Mouse (Mus musculus) cerebellum, adult 2 months (tissue): ENCODE measurements around the gene Chic1.

Experiments used
- CTCF ChIP-seq: fragments of 200-500 bp; IDR thresholded peaks from 2 replicates; pipeline ENCODE4 v1.5.1; 2011; ENCODE audit warnings: low read depth, mild to moderate bottlenecking, control low read depth, low read length, moderate library complexity, borderline replicate concordance; ENCODE audit not compliant: insufficient read depth
- POLR2A ChIP-seq: fragments of 200-500 bp; IDR thresholded peaks from 2 replicates; pipeline ENCODE4 v1.6.1; 2011; ENCODE audit warnings: low read length, control low read depth, borderline replicate concordance; ENCODE audit not compliant: insufficient read depth

DNA sequence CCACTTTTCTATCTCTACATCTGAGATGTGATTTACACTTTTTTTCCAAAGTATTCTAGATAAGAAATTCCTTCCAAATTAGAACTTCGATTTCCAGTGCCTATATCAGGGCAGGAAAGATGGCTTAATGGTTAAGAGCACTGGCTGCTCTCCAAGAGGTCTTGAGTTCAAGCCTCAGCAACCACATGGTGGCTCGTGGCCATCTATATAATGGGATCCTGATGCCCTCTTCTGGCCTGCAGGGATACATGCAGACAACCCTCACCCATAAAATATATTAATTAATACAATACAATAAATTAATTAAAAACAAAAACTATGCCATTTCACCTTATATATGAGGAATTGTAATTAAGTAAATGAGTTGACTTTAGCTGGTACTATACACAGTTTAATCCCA lies 14.9 kb downstream of the Chic1 start:
- 0 out of 2 replicates have a peak, but pooled peaks have one; percentile 6 for TF ChIP-seq CTCF
- TF ChIP-seq POLR2A: no peak
